Mouse (Mus musculus): ENCODE results near the gene Suv39h2.

DNA sequence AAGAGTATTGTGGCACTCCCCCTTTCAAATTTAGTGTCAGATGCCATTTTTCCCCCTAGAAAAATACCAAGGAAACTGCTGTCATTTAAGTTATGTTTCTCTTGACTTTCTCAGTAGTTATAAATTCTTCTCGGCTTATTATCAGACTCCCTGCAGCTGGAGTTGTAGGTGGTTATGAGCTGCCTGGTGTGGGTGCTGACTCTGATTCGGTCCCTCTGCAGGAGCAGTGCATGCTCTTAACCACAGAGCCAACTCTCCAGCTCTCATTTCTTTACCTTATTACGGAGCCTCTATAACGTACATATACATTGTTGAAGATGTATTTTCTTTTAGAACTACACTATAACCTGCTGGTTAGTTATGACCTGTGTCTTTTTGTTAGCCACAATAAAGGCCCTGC, 47.7 kb upstream of the Suv39h2 start:
- no peak for TF ChIP-seq EP300 (optimal IDR thresholded peaks at IDR 0.05)
- no peak for TF ChIP-seq CTCF (IDR thresholded peaks at IDR 0.05; ENCODE audit: low read depth)
